Mouse (Mus musculus): ENCODE results near the gene Mylk4. TPM values are rescaled to one million over a fixed set of nuclear protein-coding genes. Genes with fewer than 3 reads are reported as not detected.

Gene Mylk4
- polyA plus RNA-seq, 1 experiment = 0.66 TPM

GRCm38 (mm10) chr13:32825546-32825945 is 41.8 kb upstream of the Mylk4 start:
- 89% methylated on average over 8 of the region's 8 CpGs for WGBS
- H3K27ac ChIP-seq (ENCODE audit: insufficient read depth, low read depth, low read length) = no peak overlapping the region
- H3K36me3 ChIP-seq (ENCODE audit: control insufficient read depth, insufficient read depth, low read length) = no peaks in the 10 kb centered on the region
- no peak for DNase-seq
- no peaks in the 10 kb centered on the region for H3K4me1 ChIP-seq (ENCODE audit: control insufficient read depth, insufficient read depth, low read length)
- TF ChIP-seq CTCF (conservative IDR thresholded peaks at IDR 0.05; ENCODE audit: insufficient read depth, insufficient read length, low read depth, low read length) (no peak), POLR2A (IDR thresholded peaks at IDR 0.05; ENCODE audit: low read depth, low read length) (no peak)
- no peaks in the 10 kb centered on the region for H3K27me3 ChIP-seq (replicated peaks; ENCODE audit: control insufficient read depth, insufficient read depth, low read length)
- H3K4me3 ChIP-seq (ENCODE audit: insufficient read depth, low read depth, low read length) = no peak overlapping the region

- peaks cover under 1% of the 10 kb centered on the region; the same call in 1 of the 2 replicates for H3K36me3 ChIP-seq (ENCODE audit: control insufficient read depth, insufficient read depth, low read length)
- 74% methylated on average over 6 of the region's 6 CpGs for WGBS
- TF ChIP-seq CTCF (conservative IDR thresholded peaks at IDR 0.05; ENCODE audit: insufficient read depth, insufficient read length, low read depth, low read length) (no peak), POLR2A (IDR thresholded peaks at IDR 0.05; ENCODE audit: low read depth, low read length) (no peak)
- no peak overlapping the region for H3K27ac ChIP-seq (ENCODE audit: insufficient read depth, low read depth, low read length)
- no peak overlapping the region for H3K4me3 ChIP-seq (ENCODE audit: insufficient read depth, low read depth, low read length)
- H3K27me3 ChIP-seq (replicated peaks; ENCODE audit: control insufficient read depth, insufficient read depth, low read length) = no peaks in the 10 kb centered on the region
- H3K4me1 ChIP-seq (ENCODE audit: control insufficient read depth, insufficient read depth, low read length) = no peaks in the 10 kb centered on the region
- no peak for DNase-seq
Measured at GRCm38 (mm10) chr13:32824377-32825330, 40.9 kb upstream of the Mylk4 start.

- Histone ChIP-seq H3K36me3 (ENCODE audit: control insufficient read depth, insufficient read depth, low read length) (peaks cover 1% of the 10 kb centered on the region), H3K4me1 (ENCODE audit: control insufficient read depth, insufficient read depth, low read length) (no peaks in the 10 kb centered on the region; the same call in 1 of the 2 replicates), H3K4me3 (ENCODE audit: insufficient read depth, low read depth, low read length) (no peak overlapping the region), H3K27me3 (replicated peaks; ENCODE audit: control insufficient read depth, insufficient read depth, low read length) (no peaks in the 10 kb centered on the region), H3K27ac (ENCODE audit: insufficient read depth, low read depth, low read length) (no peak overlapping the region)
- TF ChIP-seq POLR2A (IDR thresholded peaks at IDR 0.05; ENCODE audit: low read depth, low read length) (no peak), CTCF (conservative IDR thresholded peaks at IDR 0.05; ENCODE audit: insufficient read depth, insufficient read length, low read depth, low read length) (no peak)
- no peak for DNase-seq
- 73% methylated on average over 6 of the region's 6 CpGs for WGBS
Measured at GRCm38 (mm10) chr13:32823126-32823525, 39.4 kb upstream of the Mylk4 start.

GRCm38 (mm10) chr13:32821671-32822070 is 37.9 kb upstream of the Mylk4 start:
- TF ChIP-seq CTCF (conservative IDR thresholded peaks at IDR 0.05; ENCODE audit: insufficient read depth, insufficient read length, low read depth, low read length) (no peak), POLR2A (IDR thresholded peaks at IDR 0.05; ENCODE audit: low read depth, low read length) (no peak)
- 97% methylated on average over 4 of the region's 4 CpGs for WGBS
- no peak overlapping the region for H3K27ac ChIP-seq (ENCODE audit: insufficient read depth, low read depth, low read length)
- H3K4me1 ChIP-seq (ENCODE audit: control insufficient read depth, insufficient read depth, low read length) = no peaks in the 10 kb centered on the region; the same call in 1 of the 2 replicates
- H3K36me3 ChIP-seq (ENCODE audit: control insufficient read depth, insufficient read depth, low read length) = peaks cover 3% of the 10 kb centered on the region
- no peaks in the 10 kb centered on the region for H3K27me3 ChIP-seq (replicated peaks; ENCODE audit: control insufficient read depth, insufficient read depth, low read length)
- no peak overlapping the region for H3K4me3 ChIP-seq (ENCODE audit: insufficient read depth, low read depth, low read length)
- no peak for DNase-seq

GRCm38 (mm10) chr13:32819926-32820325 is 36.2 kb upstream of the Mylk4 start:
- Histone ChIP-seq H3K36me3 (ENCODE audit: control insufficient read depth, insufficient read depth, low read length) (peaks cover 3% of the 10 kb centered on the region), H3K27ac (ENCODE audit: insufficient read depth, low read depth, low read length) (no peak overlapping the region)
- WGBS = 93% methylated on average over 5 of the region's 5 CpGs

GRCm38 (mm10) chr13:32819241-32819640 is 35.5 kb upstream of the Mylk4 start:
- H3K4me1 ChIP-seq (ENCODE audit: control insufficient read depth, insufficient read depth, low read length) = no peaks in the 10 kb centered on the region; the same call in 1 of the 2 replicates
- no peak for DNase-seq
- peaks cover 3% of the 10 kb centered on the region for H3K36me3 ChIP-seq (ENCODE audit: control insufficient read depth, insufficient read depth, low read length)
- WGBS = 90% methylated on average over 3 of the region's 3 CpGs
- no peak for TF ChIP-seq CTCF (conservative IDR thresholded peaks at IDR 0.05; ENCODE audit: insufficient read depth, insufficient read length, low read depth, low read length)
- H3K4me3 ChIP-seq (ENCODE audit: insufficient read depth, low read depth, low read length) = no peak overlapping the region
- no peaks in the 10 kb centered on the region for H3K27me3 ChIP-seq (replicated peaks; ENCODE audit: control insufficient read depth, insufficient read depth, low read length)
- H3K27ac ChIP-seq (ENCODE audit: insufficient read depth, low read depth, low read length) = no peak overlapping the region

More at GRCm38 (mm10) chr13:32819926-32820325, 36.2 kb upstream of the Mylk4 start:
- no peak for DNase-seq
- no peaks in the 10 kb centered on the region for H3K27me3 ChIP-seq (replicated peaks; ENCODE audit: control insufficient read depth, insufficient read depth, low read length)
- no peak overlapping the region for H3K4me3 ChIP-seq (ENCODE audit: insufficient read depth, low read depth, low read length)
- TF ChIP-seq POLR2A (IDR thresholded peaks at IDR 0.05; ENCODE audit: low read depth, low read length) = no peak
- TF ChIP-seq CTCF (conservative IDR thresholded peaks at IDR 0.05; ENCODE audit: insufficient read depth, insufficient read length, low read depth, low read length) = no peak
- H3K4me1 ChIP-seq (ENCODE audit: control insufficient read depth, insufficient read depth, low read length) = no peaks in the 10 kb centered on the region; the same call in 1 of the 2 replicates

- 78% methylated on average over 3 of the region's 3 CpGs for WGBS
Measured at GRCm38 (mm10) chr13:32807624-32808023, 23.9 kb upstream of the Mylk4 start.

More at GRCm38 (mm10) chr13:32807624-32808023, 23.9 kb upstream of the Mylk4 start:
- Histone ChIP-seq H3K27me3 (replicated peaks; ENCODE audit: control insufficient read depth, insufficient read depth, low read length) (no peaks in the 10 kb centered on the region), H3K36me3 (ENCODE audit: control insufficient read depth, insufficient read depth, low read length) (peaks cover 1% of the 10 kb centered on the region; the same call in 1 of the 2 replicates), H3K27ac (ENCODE audit: insufficient read depth, low read depth, low read length) (no peak overlapping the region), H3K4me1 (ENCODE audit: control insufficient read depth, insufficient read depth, low read length) (no peaks in the 10 kb centered on the region), H3K4me3 (ENCODE audit: insufficient read depth, low read depth, low read length) (no peak overlapping the region)
- TF ChIP-seq CTCF (conservative IDR thresholded peaks at IDR 0.05; ENCODE audit: insufficient read depth, insufficient read length, low read depth, low read length) (no peak), POLR2A (IDR thresholded peaks at IDR 0.05; ENCODE audit: low read depth, low read length) (no peak)
- DNase-seq = no peak

Measured in kidney, adult 2 months (tissue).